Mouse (Mus musculus) limb, embryonic 12.5 days (tissue): Measurements from ENCODE around the gene Becn1. TPM values are rescaled to one million over a fixed set of nuclear protein-coding genes. Genes with fewer than 3 reads are reported as not detected.
A peak's percentile ranks its signal among the peaks of the same experiment; 100 is the strongest.

ENCODE experiments used
- ATAC-seq: fragments of 200-750 bp; cut with Nextera tagmentation; 2 replicates; pipeline ENCODE4 v1.8.0; 2017; ENCODE audit warnings: low read depth, moderate TSS enrichment; ENCODE audit not compliant: insufficient number of reproducible peaks, insufficient read depth, low FRiP score, low TSS enrichment
- H3K27ac ChIP-seq: fragments of 300-500 bp; sonication (generic); 2 replicates; pipeline ENCODE4 v1.5.1; 2016; ENCODE audit warnings: mild to moderate bottlenecking, moderate library complexity
- H3K27me3 ChIP-seq: fragments of 300-500 bp; sonication (generic); 2 replicates; pipeline ENCODE4 v1.6.1; 2016; ENCODE audit warnings: mild to moderate bottlenecking, moderate library complexity
- H3K36me3 ChIP-seq: fragments of 300-500 bp; sonication (generic); 2 replicates; pipeline ENCODE4 v1.6.1; 2016; ENCODE audit warnings: mild to moderate bottlenecking, moderate library complexity
- H3K4me1 ChIP-seq: fragments of 300-500 bp; sonication (generic); replicated peaks from 2 replicates; pipeline ENCODE4 v1.6.1; 2016
- H3K4me2 ChIP-seq: fragments of 300-500 bp; sonication (generic); 2 replicates; pipeline ENCODE4 v1.6.1; 2016; ENCODE audit warnings: mild to moderate bottlenecking, moderate library complexity
- H3K4me3 ChIP-seq: fragments of 300-500 bp; sonication (generic); replicated peaks from 2 replicates; pipeline ENCODE4 v1.5.1; 2016; ENCODE audit warnings: mild to moderate bottlenecking
- H3K9ac ChIP-seq: fragments of 300-500 bp; sonication (generic); replicated peaks from 2 replicates; pipeline ENCODE4 v1.6.1; 2016; ENCODE audit warnings: mild to moderate bottlenecking, moderate library complexity
- H3K9me3 ChIP-seq: fragments of 300-500 bp; sonication (generic); 2 replicates; pipeline ENCODE4 v1.6.1; 2016; ENCODE audit warnings: mild to moderate bottlenecking, moderate library complexity
- WGBS: fragments of 180-500 bp; shearing (Covaris S2); methylation state at CpG from one replicate; pipeline ENCODE4 v1.1.7; 2016; 5-methylcytosine and 5-hydroxymethylcytosine counted together
- polyA plus RNA-seq: library from polyadenylated mRNA; unstranded; fragments of >200 nt; fragmentation: Nextera tagmentation; extraction: Ambion mirVana; gene quantifications from 2 replicates; pipeline ENCODE4 v1.2.1, GENCODE M21; 2016

Becn1 gene
- polyA plus RNA-seq = 126 and 129 TPM in 2 replicates

GRCm38 (mm10) chr11:101302004-101302798 lies at the start of gene Becn1:
Becn1 (minus strand) TSS chr11:101302286.
- Histone ChIP-seq H3K9ac (peak within 1 kb of the TSS; percentile 83), H3K27ac (peak within 1 kb of the TSS; percentile 35; the same call in 1 of the 2 replicates), H3K4me1 (peaks cover 11% of the 10 kb centered on the region), H3K4me3 (peak within 1 kb of the TSS; percentile 89), H3K36me3 (peaks cover 28% of the 10 kb centered on the region), H3K27me3 (no peaks in the 10 kb centered on the region), H3K9me3 (no peaks in the 10 kb centered on the region), H3K4me2 (peak within 1 kb of the TSS; percentile 98)
- ATAC-seq = peak; percentile 90
- 7% methylated on average over 39 of the region's 39 CpGs for WGBS

GRCm38 (mm10) chr11:101351721-101352111 lies 49.6 kb upstream of the Becn1 start:
- Histone ChIP-seq H3K9me3 (0 out of 2 replicates have a peak, but pooled peaks cover 3% of the 10 kb centered on the region), H3K27me3 (no peaks in the 10 kb centered on the region), H3K27ac (no peak overlapping the region), H3K4me2 (no peak overlapping the region), H3K4me1 (peaks cover 5% of the 10 kb centered on the region; the same call in 1 of the 2 replicates), H3K36me3 (no peaks in the 10 kb centered on the region), H3K4me3 (no peak overlapping the region), H3K9ac (no peak overlapping the region)
- no peak for ATAC-seq
- 45% methylated on average over 3 of the region's 3 CpGs for WGBS

GRCm38 (mm10) chr11:101351100-101351720 lies 49.1 kb upstream of the Becn1 start:
- 35% methylated on average over 11 of the region's 11 CpGs for WGBS
- Histone ChIP-seq H3K27me3 (no peaks in the 10 kb centered on the region), H3K4me3 (no peak overlapping the region), H3K9ac (no peak overlapping the region), H3K9me3 (0 out of 2 replicates have a peak, but pooled peaks cover 3% of the 10 kb centered on the region), H3K27ac (no peak overlapping the region), H3K4me2 (no peak overlapping the region), H3K4me1 (peaks cover 5% of the 10 kb centered on the region; the same call in 1 of the 2 replicates), H3K36me3 (no peaks in the 10 kb centered on the region)
- ATAC-seq = no peak

- Histone ChIP-seq H3K4me2 (no peak overlapping the region), H3K36me3 (no peaks in the 10 kb centered on the region), H3K4me1 (peaks cover 5% of the 10 kb centered on the region; the same call in 1 of the 2 replicates), H3K9me3 (0 out of 2 replicates have a peak, but pooled peaks cover 3% of the 10 kb centered on the region), H3K4me3 (no peak overlapping the region), H3K9ac (no peak overlapping the region), H3K27ac (no peak overlapping the region), H3K27me3 (no peaks in the 10 kb centered on the region)
- ATAC-seq = no peak
- 69% methylated on average over 3 of the region's 3 CpGs for WGBS
These were observed 47.1 kb upstream of the Becn1 start for GRCm38 (mm10) chr11:101349216-101349615.

GRCm38 (mm10) chr11:101348774-101349173 lies 46.7 kb upstream of the Becn1 start:
- H3K36me3 ChIP-seq = no peaks in the 10 kb centered on the region
- no peak overlapping the region for H3K27ac ChIP-seq
- H3K27me3 ChIP-seq = no peaks in the 10 kb centered on the region
- H3K4me3 ChIP-seq = no peak overlapping the region
- WGBS = 62% methylated on average over 7 of the region's 7 CpGs
- H3K4me2 ChIP-seq = no peak overlapping the region
- H3K4me1 ChIP-seq = peaks cover 5% of the 10 kb centered on the region; the same call in 1 of the 2 replicates
- ATAC-seq = no peak
- 0 out of 2 replicates have a peak, but pooled peaks cover 3% of the 10 kb centered on the region for H3K9me3 ChIP-seq
- no peak overlapping the region for H3K9ac ChIP-seq

- H3K9me3 ChIP-seq = 0 out of 2 replicates have a peak, but pooled peaks cover 3% of the 10 kb centered on the region
These were observed 45.1 kb upstream of the Becn1 start for GRCm38 (mm10) chr11:101347083-101347775.

GRCm38 (mm10) chr11:101338123-101338760 lies 36.2 kb upstream of the Becn1 start:
- peak overlapping the region; percentile 26 for H3K4me3 ChIP-seq
- ATAC-seq = peak; percentile 87
- peaks cover 26% of the 10 kb centered on the region for H3K4me1 ChIP-seq
- WGBS = 2% methylated on average over 9 of the region's 9 CpGs
- peak overlapping the region; percentile 59 for H3K4me2 ChIP-seq
- peak overlapping the region; percentile 51 for H3K9ac ChIP-seq
- no peaks in the 10 kb centered on the region for H3K27me3 ChIP-seq
- no peaks in the 10 kb centered on the region for H3K36me3 ChIP-seq
- no peaks in the 10 kb centered on the region for H3K9me3 ChIP-seq
- peak overlapping the region; percentile 73 for H3K27ac ChIP-seq

More at GRCm38 (mm10) chr11:101347083-101347775, 45.1 kb upstream of the Becn1 start:
- Histone ChIP-seq H3K9ac (no peak overlapping the region), H3K4me1 (peaks cover 5% of the 10 kb centered on the region; the same call in 1 of the 2 replicates), H3K27ac (no peak overlapping the region), H3K4me3 (no peak overlapping the region), H3K36me3 (no peaks in the 10 kb centered on the region), H3K27me3 (no peaks in the 10 kb centered on the region), H3K4me2 (no peak overlapping the region)
- 74% methylated on average over 10 of the region's 10 CpGs for WGBS
- ATAC-seq = no peak

GRCm38 (mm10) chr11:101335685-101336084 lies 33.6 kb upstream of the Becn1 start:
- H3K4me1 ChIP-seq = peaks cover 26% of the 10 kb centered on the region
- no peaks in the 10 kb centered on the region for H3K27me3 ChIP-seq
- H3K4me3 ChIP-seq = no peak overlapping the region
- no peak for ATAC-seq
- H3K9me3 ChIP-seq = no peaks in the 10 kb centered on the region
- 90% methylated on average over 9 of the region's 9 CpGs for WGBS
- H3K9ac ChIP-seq = no peak overlapping the region
- no peaks in the 10 kb centered on the region for H3K36me3 ChIP-seq
- H3K4me2 ChIP-seq = no peak overlapping the region
- no peak overlapping the region for H3K27ac ChIP-seq

- Histone ChIP-seq H3K27me3 (no peaks in the 10 kb centered on the region), H3K4me3 (no peak overlapping the region), H3K9me3 (no peaks in the 10 kb centered on the region), H3K4me1 (peaks cover 26% of the 10 kb centered on the region), H3K27ac (no peak overlapping the region), H3K36me3 (no peaks in the 10 kb centered on the region), H3K9ac (peak overlapping the region; percentile 8; the same call in 1 of the 2 replicates), H3K4me2 (no peak overlapping the region)
- 4% methylated on average over 6 of the region's 6 CpGs for WGBS
- ATAC-seq = 0 out of 2 replicates have a peak, but pooled peaks have one; percentile 33
These were observed 32.4 kb upstream of the Becn1 start for GRCm38 (mm10) chr11:101334516-101334915.

- Histone ChIP-seq H3K27ac (no peak overlapping the region), H3K9ac (peak overlapping the region; percentile 8; the same call in 1 of the 2 replicates), H3K9me3 (no peaks in the 10 kb centered on the region), H3K4me1 (peaks cover 26% of the 10 kb centered on the region), H3K4me2 (no peak overlapping the region), H3K27me3 (no peaks in the 10 kb centered on the region), H3K4me3 (no peak overlapping the region), H3K36me3 (no peaks in the 10 kb centered on the region)
- ATAC-seq = no peak
- 24% methylated on average over 10 of the region's 10 CpGs for WGBS
These were observed 31.9 kb upstream of the Becn1 start for GRCm38 (mm10) chr11:101334023-101334422.
